Mouse (Mus musculus): ENCODE measurements around the gene Tsks. TPM values are rescaled to one million over a fixed set of nuclear protein-coding genes. Genes with fewer than 3 reads are reported as not detected.

Tsks gene
- polyA plus RNA-seq, 1 experiment: not detected

DNA sequence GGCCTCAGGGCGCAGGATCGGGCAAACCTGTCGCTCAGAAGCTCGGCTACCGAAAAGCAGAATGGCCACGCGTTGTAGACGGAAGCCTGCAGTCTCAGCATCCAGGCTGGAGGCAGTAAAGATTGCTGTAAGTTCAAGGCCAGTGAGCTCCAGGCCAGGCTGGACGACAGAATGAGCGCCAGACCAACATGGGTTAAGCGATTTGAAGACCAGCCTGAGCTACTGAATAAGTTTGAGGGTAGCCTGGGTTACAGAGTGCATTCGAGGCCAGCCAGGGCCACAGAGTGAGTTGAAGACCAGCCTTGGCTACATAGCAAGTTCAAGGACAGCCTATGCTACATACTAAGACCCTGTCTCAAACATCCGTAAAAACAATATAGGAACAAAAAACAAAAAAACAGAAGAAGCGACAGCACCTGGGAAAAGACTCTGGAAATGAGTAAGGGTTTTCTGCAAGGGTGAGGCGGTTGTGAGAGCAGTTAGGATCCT is 55.0 kb downstream of the Tsks start:
- Histone ChIP-seq H3K4me3 (peak overlapping the region; percentile 86), H3K27me3 (ENCODE audit: control insufficient read depth, insufficient read depth, insufficient read length) (no peaks in the 10 kb centered on the region), H3K36me3 (ENCODE audit: control insufficient read depth, insufficient read depth) (no peaks in the 10 kb centered on the region), H3K79me2 (ENCODE audit: control insufficient read depth, insufficient read depth) (peaks cover 20% of the 10 kb centered on the region), H3K4me2 (ENCODE audit: low read depth) (peak overlapping the region; percentile 90), H3ac (ENCODE audit: control insufficient read depth, insufficient read length) (peak overlapping the region; percentile 50)
- TF ChIP-seq REST (IDR thresholded peaks at IDR 0.05; ENCODE audit: insufficient read depth, insufficient read length) (no peak), POLR2AphosphoS2 (IDR thresholded peaks at IDR 0.05; ENCODE audit: insufficient read length, low read depth) (peak; percentile 57)

DNA sequence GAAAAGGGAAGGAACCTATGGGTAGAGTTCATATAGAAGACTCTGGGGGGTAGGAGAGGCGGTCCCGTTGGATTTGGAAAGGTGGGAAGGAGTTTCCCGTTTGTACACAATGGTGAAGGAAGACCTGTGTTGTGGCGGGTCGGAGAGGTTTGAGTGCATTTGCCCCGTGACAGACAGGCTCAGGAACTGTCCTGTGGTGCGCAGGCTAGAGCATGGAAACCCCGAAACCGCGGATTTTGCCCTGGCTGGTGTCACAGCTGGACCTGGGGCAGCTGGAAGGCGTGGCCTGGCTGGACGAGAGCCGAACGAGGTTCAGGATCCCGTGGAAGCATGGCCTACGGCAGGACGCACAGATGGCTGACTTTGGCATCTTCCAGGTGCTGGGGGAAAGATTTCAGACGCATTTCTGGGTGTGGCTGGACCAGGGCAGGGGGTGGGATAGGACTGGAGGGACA is 55.5 kb downstream of the Tsks start, which contains the start of gene Bcl2l12:
Gene Bcl2l12 (minus strand): TSS at position 212 of the 455 bp plus-strand sequence.
- Histone ChIP-seq H3K27me3 (ENCODE audit: control insufficient read depth, insufficient read depth, insufficient read length) (no peaks in the 10 kb centered on the region), H3K36me3 (ENCODE audit: control insufficient read depth, insufficient read depth) (no peaks in the 10 kb centered on the region), H3K4me3 (peak within 1 kb of the TSS; percentile 86), H3ac (ENCODE audit: control insufficient read depth, insufficient read length) (peak within 1 kb of the TSS; percentile 50), H3K79me2 (ENCODE audit: control insufficient read depth, insufficient read depth) (peaks cover 20% of the 10 kb centered on the region), H3K4me2 (ENCODE audit: low read depth) (peak within 1 kb of the TSS; percentile 90)
- TF ChIP-seq MAX (IDR thresholded peaks at IDR 0.05; ENCODE audit: low read depth) (no peak), POLR2AphosphoS2 (IDR thresholded peaks at IDR 0.05; ENCODE audit: insufficient read length, low read depth) (peak; percentile 92), MYOG (IDR thresholded peaks at IDR 0.05; ENCODE audit: control insufficient read depth in 1 of 3, insufficient read depth in 1 of 3, insufficient read length in 2 of 3, low read depth in 2 of 3) (peak; percentile 12 to 90 (median 70)), MYOD1 (IDR thresholded peaks at IDR 0.05; ENCODE audit: control insufficient read depth in 1 of 3, insufficient read length in 2 of 3, low read depth in 2 of 3) (peak in 2 of 3 experiments; percentile 75 to 82), POLR2A (IDR thresholded peaks at IDR 0.05; ENCODE audit: insufficient read length, low read depth) (peak; percentile 29)

DNA sequence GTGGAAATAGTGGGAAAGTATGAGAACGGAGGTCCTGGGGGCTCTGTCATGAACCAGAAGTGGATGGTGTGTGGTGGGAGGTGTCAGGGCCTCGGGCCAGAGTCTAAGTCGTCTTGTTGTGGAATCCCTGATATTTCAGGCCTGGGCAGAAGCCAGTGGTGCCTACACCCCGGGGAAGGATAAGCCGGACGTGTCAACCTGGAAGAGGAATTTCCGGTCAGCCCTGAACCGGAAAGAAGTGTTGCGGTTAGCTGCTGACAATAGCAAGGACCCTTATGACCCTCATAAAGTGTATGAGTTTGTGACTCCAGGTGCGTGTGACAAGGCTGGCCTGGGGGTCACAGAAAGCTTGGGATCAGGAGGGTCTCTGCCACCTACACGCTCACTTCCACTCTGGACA is 56.7 kb downstream of the Tsks start:
- peak overlapping the region; percentile 90 for H3K4me2 ChIP-seq (ENCODE audit: low read depth)
- H3K36me3 ChIP-seq (ENCODE audit: control insufficient read depth, insufficient read depth): no peaks in the 10 kb centered on the region

DNA sequence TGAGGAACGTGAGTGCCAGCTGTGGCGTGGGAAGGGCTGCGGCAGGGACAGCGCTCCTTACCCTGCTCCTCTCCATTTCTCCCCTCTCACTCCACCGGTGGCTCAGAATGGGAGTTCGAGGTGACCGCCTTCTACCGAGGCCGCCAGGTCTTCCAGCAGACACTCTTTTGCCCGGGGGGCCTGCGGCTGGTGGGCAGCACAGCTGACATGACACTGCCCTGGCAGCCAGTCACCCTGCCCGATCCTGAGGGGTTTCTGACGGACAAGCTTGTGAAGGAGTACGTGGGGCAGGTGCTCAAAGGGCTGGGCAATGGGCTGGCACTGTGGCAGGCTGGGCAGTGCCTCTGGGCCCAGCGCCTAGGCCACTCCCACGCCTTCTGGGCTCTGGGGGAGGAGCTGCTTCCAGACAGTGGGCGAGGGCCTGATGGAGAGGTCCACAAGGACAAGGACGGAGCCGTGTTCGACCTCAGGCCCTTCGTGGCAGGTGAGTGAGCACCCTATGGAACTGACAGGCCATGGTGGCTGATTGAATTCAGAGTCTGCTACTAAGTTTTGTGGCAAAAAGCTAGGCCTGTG is 57.6 kb downstream of the Tsks start:
- H3K27me3 ChIP-seq (ENCODE audit: control insufficient read depth, insufficient read depth, insufficient read length): no peaks in the 10 kb centered on the region
- TF ChIP-seq MYOD1 (IDR thresholded peaks at IDR 0.05; ENCODE audit: control insufficient read depth in 1 of 3, insufficient read length in 2 of 3, low read depth in 2 of 3) (peak in 1 of 3 experiments; percentile 21), E2F4 (IDR thresholded peaks at IDR 0.05; ENCODE audit: insufficient read depth) (no peak), SRF (IDR thresholded peaks at IDR 0.05; ENCODE audit: control insufficient read depth, insufficient read length, low read depth) (no peak), CEBPB (IDR thresholded peaks at IDR 0.05; ENCODE audit: insufficient read depth, poor library complexity, severe bottlenecking) (no peak), TCF3 (IDR thresholded peaks at IDR 0.05; ENCODE audit: insufficient read length, low read depth) (no peak), POLR2A (IDR thresholded peaks at IDR 0.05; ENCODE audit: insufficient read length, low read depth) (peak; percentile 18), POLR2AphosphoS2 (IDR thresholded peaks at IDR 0.05; ENCODE audit: insufficient read length, low read depth) (peak; percentile 80), USF1 (IDR thresholded peaks at IDR 0.05; ENCODE audit: low read depth) (no peak), MAX (IDR thresholded peaks at IDR 0.05; ENCODE audit: low read depth) (no peak), MYOG (IDR thresholded peaks at IDR 0.05; ENCODE audit: control insufficient read depth in 1 of 3, insufficient read depth in 1 of 3, insufficient read length in 2 of 3, low read depth in 2 of 3) (peak in 1 of 3 experiments; percentile 36), TCF12 (IDR thresholded peaks at IDR 0.05; ENCODE audit: insufficient read depth, poor library complexity, severe bottlenecking) (no peak), REST (IDR thresholded peaks at IDR 0.05; ENCODE audit: insufficient read depth, insufficient read length) (no peak)
- H3K36me3 ChIP-seq (ENCODE audit: control insufficient read depth, insufficient read depth): no peaks in the 10 kb centered on the region
- H3K79me2 ChIP-seq (ENCODE audit: control insufficient read depth, insufficient read depth): peaks cover 20% of the 10 kb centered on the region
- no peak overlapping the region for H3ac ChIP-seq (ENCODE audit: control insufficient read depth, insufficient read length)
- H3K4me2 ChIP-seq (ENCODE audit: low read depth): no peak overlapping the region
- H3K4me3 ChIP-seq: no peak overlapping the region

More for the DNA sequence above, 56.7 kb downstream of the Tsks start:
- no peak overlapping the region for H3K4me3 ChIP-seq
- TF ChIP-seq MAX (IDR thresholded peaks at IDR 0.05; ENCODE audit: low read depth): no peak
- no peak for TF ChIP-seq MYOD1 (IDR thresholded peaks at IDR 0.05; ENCODE audit: control insufficient read depth in 1 of 3, insufficient read length in 2 of 3, low read depth in 2 of 3)
- TF ChIP-seq REST (IDR thresholded peaks at IDR 0.05; ENCODE audit: insufficient read depth, insufficient read length): no peak
- no peak for TF ChIP-seq E2F4 (IDR thresholded peaks at IDR 0.05; ENCODE audit: insufficient read depth)
- no peak for TF ChIP-seq TCF12 (IDR thresholded peaks at IDR 0.05; ENCODE audit: insufficient read depth, poor library complexity, severe bottlenecking)
- TF ChIP-seq USF1 (IDR thresholded peaks at IDR 0.05; ENCODE audit: low read depth): no peak
- no peak for TF ChIP-seq SRF (IDR thresholded peaks at IDR 0.05; ENCODE audit: control insufficient read depth, insufficient read length, low read depth)
- no peak for TF ChIP-seq MYOG (IDR thresholded peaks at IDR 0.05; ENCODE audit: control insufficient read depth in 1 of 3, insufficient read depth in 1 of 3, insufficient read length in 2 of 3, low read depth in 2 of 3)
- no peak for TF ChIP-seq POLR2AphosphoS2 (IDR thresholded peaks at IDR 0.05; ENCODE audit: insufficient read length, low read depth)
- no peak for TF ChIP-seq TCF3 (IDR thresholded peaks at IDR 0.05; ENCODE audit: insufficient read length, low read depth)
- TF ChIP-seq POLR2A (IDR thresholded peaks at IDR 0.05; ENCODE audit: insufficient read length, low read depth): no peak
- no peak for TF ChIP-seq CEBPB (IDR thresholded peaks at IDR 0.05; ENCODE audit: insufficient read depth, poor library complexity, severe bottlenecking)
- peaks cover 20% of the 10 kb centered on the region for H3K79me2 ChIP-seq (ENCODE audit: control insufficient read depth, insufficient read depth)
- no peaks in the 10 kb centered on the region for H3K27me3 ChIP-seq (ENCODE audit: control insufficient read depth, insufficient read depth, insufficient read length)
- H3ac ChIP-seq (ENCODE audit: control insufficient read depth, insufficient read length): no peak overlapping the region

DNA sequence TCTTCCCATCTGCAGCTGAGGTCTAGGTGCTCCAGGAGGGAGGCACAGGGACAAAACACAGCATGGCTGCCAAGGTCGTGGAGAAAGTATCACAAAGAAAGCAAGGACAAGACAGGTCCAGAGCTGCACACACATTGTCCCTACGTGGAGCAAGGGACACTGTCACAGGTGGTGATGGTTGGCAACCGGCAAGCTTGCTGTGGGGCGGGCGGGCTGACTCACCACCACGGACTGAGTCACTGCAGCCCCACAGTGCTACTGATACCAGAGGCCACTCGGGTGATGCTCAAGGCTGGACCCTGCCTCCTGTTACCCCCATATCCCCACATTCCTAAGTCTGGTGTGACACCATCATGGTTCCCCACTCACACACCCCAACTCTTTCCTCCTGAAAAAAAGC is 59.4 kb downstream of the Tsks start:
- no peak overlapping the region for H3K4me3 ChIP-seq
- no peaks in the 10 kb centered on the region for H3K36me3 ChIP-seq (ENCODE audit: control insufficient read depth, insufficient read depth)
- H3K79me2 ChIP-seq (ENCODE audit: control insufficient read depth, insufficient read depth): peaks cover 20% of the 10 kb centered on the region
- no peaks in the 10 kb centered on the region for H3K27me3 ChIP-seq (ENCODE audit: control insufficient read depth, insufficient read depth, insufficient read length)
- peak; percentile 87 for TF ChIP-seq POLR2AphosphoS2 (IDR thresholded peaks at IDR 0.05; ENCODE audit: insufficient read length, low read depth)
- TF ChIP-seq USF1 (IDR thresholded peaks at IDR 0.05; ENCODE audit: low read depth): no peak
- no peak for TF ChIP-seq TCF12 (IDR thresholded peaks at IDR 0.05; ENCODE audit: insufficient read depth, poor library complexity, severe bottlenecking)
- TF ChIP-seq MYOD1 (IDR thresholded peaks at IDR 0.05; ENCODE audit: control insufficient read depth in 1 of 3, insufficient read length in 2 of 3, low read depth in 2 of 3): peak in 1 of 3 experiments; percentile 72
- TF ChIP-seq POLR2A (IDR thresholded peaks at IDR 0.05; ENCODE audit: insufficient read length, low read depth): peak; percentile 43
- TF ChIP-seq E2F4 (IDR thresholded peaks at IDR 0.05; ENCODE audit: insufficient read depth): no peak
- TF ChIP-seq TCF3 (IDR thresholded peaks at IDR 0.05; ENCODE audit: insufficient read length, low read depth): no peak
- TF ChIP-seq CEBPB (IDR thresholded peaks at IDR 0.05; ENCODE audit: insufficient read depth, poor library complexity, severe bottlenecking): no peak
- TF ChIP-seq REST (IDR thresholded peaks at IDR 0.05; ENCODE audit: insufficient read depth, insufficient read length): no peak
- TF ChIP-seq MAX (IDR thresholded peaks at IDR 0.05; ENCODE audit: low read depth): no peak
- TF ChIP-seq MYOG (IDR thresholded peaks at IDR 0.05; ENCODE audit: control insufficient read depth in 1 of 3, insufficient read depth in 1 of 3, insufficient read length in 2 of 3, low read depth in 2 of 3): peak in 2 of 3 experiments; percentile 21 to 35
- no peak for TF ChIP-seq SRF (IDR thresholded peaks at IDR 0.05; ENCODE audit: control insufficient read depth, insufficient read length, low read depth)
- no peak overlapping the region for H3K4me2 ChIP-seq (ENCODE audit: low read depth)
- H3ac ChIP-seq (ENCODE audit: control insufficient read depth, insufficient read length): no peak overlapping the region

Data from myocyte (in vitro differentiated cells).